Mouse (Mus musculus) forebrain, embryonic 15.5 days (tissue): Measurements from ENCODE around the gene Cacna1i. TPM values are rescaled to one million over a fixed set of nuclear protein-coding genes. Genes with fewer than 3 reads are reported as not detected.

Source experiments
- ATAC-seq: fragments of 200-750 bp; cut with Nextera tagmentation; replicated peaks from 2 replicates; pipeline ENCODE4 v1.8.0; 2017; ENCODE audit warnings: mild to moderate bottlenecking, moderate TSS enrichment, moderate library complexity
- H3K27ac ChIP-seq: fragments of 300-500 bp; sonication (generic); replicated peaks from 2 replicates; pipeline ENCODE4 v1.5.1; 2015; ENCODE audit warnings: mild to moderate bottlenecking, inconsistent platforms
- H3K27me3 ChIP-seq: fragments of 300-500 bp; sonication (generic); 2 replicates; pipeline ENCODE4 v1.6.1; 2015; ENCODE audit warnings: inconsistent platforms
- H3K36me3 ChIP-seq: fragments of 300-500 bp; sonication (generic); 2 replicates; pipeline ENCODE4 v1.6.1; 2015; ENCODE audit warnings: mild to moderate bottlenecking, inconsistent platforms
- H3K4me1 ChIP-seq: fragments of 300-500 bp; sonication (generic); 2 replicates; pipeline ENCODE4 v1.6.1; 2015; ENCODE audit warnings: inconsistent platforms
- H3K4me2 ChIP-seq: fragments of 300-500 bp; sonication (generic); replicated peaks from 2 replicates; pipeline ENCODE4 v1.6.1; 2015; ENCODE audit warnings: mild to moderate bottlenecking, inconsistent platforms
- H3K4me3 ChIP-seq: fragments of 300-500 bp; sonication (generic); 2 replicates; pipeline ENCODE4 v1.5.1; 2015; ENCODE audit warnings: mild to moderate bottlenecking, inconsistent platforms
- H3K9ac ChIP-seq: fragments of 300-500 bp; sonication (generic); replicated peaks from 2 replicates; pipeline ENCODE4 v1.6.1; 2015; ENCODE audit warnings: mild to moderate bottlenecking, inconsistent platforms
- H3K9me3 ChIP-seq: fragments of 300-500 bp; sonication (generic); 2 replicates; pipeline ENCODE4 v1.6.1; 2016; ENCODE audit warnings: inconsistent platforms
- WGBS: fragments of 180-500 bp; shearing (Covaris S2); methylation state at CpG from one replicate; pipeline ENCODE4 v1.1.7; 2015; ENCODE audit warnings: mixed read lengths; 5-methylcytosine and 5-hydroxymethylcytosine counted together
- polyA plus RNA-seq: library from polyadenylated mRNA; unstranded; fragments of >200 nt; fragmentation: Nextera tagmentation; extraction: Ambion mirVana; gene quantifications from 2 replicates; pipeline ENCODE4 v1.2.1, GENCODE M21; 2015

The Cacna1i gene
- polyA plus RNA-seq, 1 experiment from 2014 or later: 0.50 TPM

DNA sequence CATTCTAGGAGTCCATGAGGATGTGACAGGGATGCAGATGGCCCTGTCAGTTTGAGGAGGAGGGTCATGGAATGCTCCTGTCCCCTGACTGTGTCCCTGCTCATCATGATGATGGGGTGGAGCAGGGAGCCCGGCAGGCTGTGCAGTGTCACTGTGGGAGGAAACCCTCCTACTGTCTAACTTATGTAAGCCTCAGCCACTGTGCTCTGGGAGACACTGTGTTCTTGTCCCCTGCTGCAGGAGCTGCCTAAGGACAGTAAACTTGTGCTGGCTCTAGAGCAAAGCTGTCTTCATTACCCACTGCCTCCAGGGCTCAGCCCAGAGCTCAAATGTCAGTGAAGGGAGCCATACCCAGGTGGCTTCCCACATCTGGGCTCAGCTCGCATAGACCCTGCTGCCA is 131.1 kb downstream of the Cacna1i start:
- H3K36me3 ChIP-seq: no peaks in the 10 kb centered on the region

DNA sequence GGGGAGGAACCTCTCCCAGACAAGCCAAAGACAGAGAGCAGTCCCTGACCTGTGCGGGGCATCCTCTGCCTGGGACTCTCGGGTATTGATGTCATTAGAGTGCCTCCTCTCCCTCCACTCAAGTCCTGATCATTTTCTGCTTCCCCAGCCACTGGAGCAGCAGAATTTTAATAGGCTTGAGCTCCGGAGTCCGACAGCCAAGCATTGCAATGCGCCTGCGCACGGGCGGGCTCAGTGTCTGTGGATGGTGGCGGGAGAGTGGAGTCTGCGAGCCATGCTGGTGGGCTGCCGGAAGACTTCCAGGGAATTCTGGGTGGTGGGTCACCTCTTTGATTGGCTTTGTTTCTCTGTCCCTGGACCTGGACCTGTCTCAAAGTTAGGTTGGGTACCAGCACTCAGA is 143.3 kb downstream of the Cacna1i start:
- Histone ChIP-seq H3K4me1 (no peaks in the 10 kb centered on the region), H3K4me2 (no peak overlapping the region), H3K27me3 (no peaks in the 10 kb centered on the region), H3K9ac (no peak overlapping the region), H3K27ac (no peak overlapping the region), H3K4me3 (no peak overlapping the region), H3K9me3 (no peaks in the 10 kb centered on the region), H3K36me3 (no peaks in the 10 kb centered on the region)
- 63% methylated on average over 11 of the region's 11 CpGs for WGBS
- no peak for ATAC-seq

More for the DNA sequence above, 131.1 kb downstream of the Cacna1i start:
- 73% methylated on average over 2 of the region's 2 CpGs for WGBS
- ATAC-seq: no peak
- Histone ChIP-seq H3K4me2 (no peak overlapping the region), H3K27me3 (no peaks in the 10 kb centered on the region), H3K4me1 (0 out of 2 replicates have a peak, but pooled peaks cover 4% of the 10 kb centered on the region), H3K9me3 (no peaks in the 10 kb centered on the region), H3K4me3 (no peak overlapping the region), H3K27ac (no peak overlapping the region), H3K9ac (no peak overlapping the region)

DNA sequence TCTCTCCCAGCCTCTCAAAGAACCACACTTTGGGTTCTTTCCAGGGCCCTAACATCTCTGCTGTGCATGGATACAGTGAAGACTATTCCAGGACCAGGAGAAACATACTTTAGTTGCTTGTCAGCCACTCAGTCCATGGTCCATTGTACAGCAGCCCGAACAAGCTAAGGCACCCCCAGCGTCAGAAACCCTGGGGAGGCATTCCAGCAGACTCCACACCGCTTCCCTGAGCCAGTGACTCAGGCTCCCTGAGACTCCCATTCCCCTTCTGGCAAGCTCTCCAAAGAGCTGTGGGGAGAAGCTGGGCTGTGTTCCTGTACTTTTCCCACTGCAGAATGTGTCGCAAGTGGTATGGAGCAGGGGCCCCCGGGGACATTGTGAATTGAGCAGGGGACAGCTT is 149.9 kb downstream of the Cacna1i start:
- Histone ChIP-seq H3K4me1 (peaks cover 17% of the 10 kb centered on the region), H3K4me3 (no peak overlapping the region), H3K9me3 (no peaks in the 10 kb centered on the region), H3K9ac (no peak overlapping the region), H3K27me3 (no peaks in the 10 kb centered on the region), H3K27ac (no peak overlapping the region), H3K36me3 (no peaks in the 10 kb centered on the region), H3K4me2 (no peak overlapping the region)
- no peak for ATAC-seq
- WGBS: 89% methylated on average over 5 of the region's 5 CpGs

DNA sequence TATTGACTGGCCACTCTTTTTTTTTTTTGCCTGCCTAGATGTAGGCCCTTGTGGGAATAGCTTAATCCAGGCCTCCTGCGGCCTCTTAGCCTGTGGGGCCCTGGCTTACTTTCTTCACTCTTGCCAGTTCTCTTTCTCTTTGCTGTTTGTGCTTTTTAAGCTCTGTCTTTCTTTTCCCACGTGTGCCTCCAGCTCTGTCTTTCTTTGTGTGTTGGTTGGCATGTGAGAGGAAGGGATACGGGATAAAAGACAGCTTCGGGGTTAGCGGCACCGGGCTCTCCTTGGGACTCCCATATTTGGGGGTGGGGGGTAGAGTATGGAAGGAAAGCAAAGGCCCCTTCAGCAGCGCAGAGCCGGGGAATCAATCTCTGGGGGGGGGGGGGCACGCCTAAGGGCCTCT is 151.0 kb downstream of the Cacna1i start:
- Histone ChIP-seq H3K36me3 (no peaks in the 10 kb centered on the region), H3K27me3 (no peaks in the 10 kb centered on the region), H3K4me1 (peaks cover 17% of the 10 kb centered on the region), H3K4me2 (no peak overlapping the region), H3K4me3 (no peak overlapping the region), H3K9me3 (no peaks in the 10 kb centered on the region), H3K27ac (peak overlapping the region; percentile 42; the same call in 1 of the 2 replicates), H3K9ac (no peak overlapping the region)
- WGBS: 15% methylated on average over 8 of the region's 9 CpGs
- no peak for ATAC-seq

DNA sequence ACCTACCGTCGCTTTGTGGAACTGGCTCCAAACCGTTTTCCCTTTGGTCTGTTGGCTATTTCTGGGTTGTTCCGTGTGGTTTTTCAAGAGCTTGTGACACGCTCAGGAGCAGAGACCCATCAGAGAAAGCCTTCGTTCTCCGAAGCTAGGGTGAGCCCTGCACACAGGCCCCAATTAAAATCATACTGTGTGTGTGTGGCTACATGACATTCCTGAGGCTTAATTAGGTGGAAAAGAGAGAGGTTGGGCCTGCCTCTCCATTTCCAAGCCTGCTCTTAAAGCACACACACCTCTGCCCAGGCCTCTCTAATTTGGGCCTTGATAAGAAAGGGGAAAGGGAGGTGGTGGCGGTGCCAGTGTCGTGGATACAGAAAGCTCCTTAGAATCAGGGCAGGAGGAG is 151.4 kb downstream of the Cacna1i start:
- no peak overlapping the region for H3K9ac ChIP-seq
- 19% methylated on average over 9 of the region's 9 CpGs for WGBS
- no peak overlapping the region for H3K4me3 ChIP-seq
- H3K4me2 ChIP-seq: no peak overlapping the region
- H3K27ac ChIP-seq: peak overlapping the region; percentile 42; the same call in 1 of the 2 replicates
- no peaks in the 10 kb centered on the region for H3K36me3 ChIP-seq
- ATAC-seq: peak; percentile 60; the same call in 1 of the 2 replicates
- no peaks in the 10 kb centered on the region for H3K27me3 ChIP-seq
- peaks cover 17% of the 10 kb centered on the region for H3K4me1 ChIP-seq
- no peaks in the 10 kb centered on the region for H3K9me3 ChIP-seq

DNA sequence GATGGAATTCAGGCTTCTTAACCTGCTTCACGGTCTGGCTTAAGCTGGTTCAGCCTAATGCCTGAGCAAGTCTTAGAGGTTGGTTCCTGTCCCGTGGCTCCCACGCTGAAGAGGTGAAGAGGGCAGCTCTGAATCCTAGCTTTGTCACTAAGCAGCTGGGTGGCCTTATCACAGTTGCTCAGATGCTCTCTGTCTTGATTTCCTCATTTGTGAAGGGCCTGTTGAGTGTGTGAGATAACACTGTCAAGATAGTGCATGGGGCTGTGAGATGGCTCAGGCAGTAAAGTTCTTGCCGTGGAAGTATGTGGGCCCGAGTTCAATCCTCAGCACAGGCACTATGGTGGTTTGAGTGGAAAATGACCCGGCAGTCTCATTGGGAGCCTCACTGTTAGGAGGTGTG is 153.2 kb downstream of the Cacna1i start:
- Histone ChIP-seq H3K4me1 (peaks cover 17% of the 10 kb centered on the region), H3K27me3 (no peaks in the 10 kb centered on the region), H3K9me3 (no peaks in the 10 kb centered on the region), H3K9ac (no peak overlapping the region), H3K4me3 (no peak overlapping the region), H3K4me2 (no peak overlapping the region), H3K36me3 (no peaks in the 10 kb centered on the region), H3K27ac (no peak overlapping the region)
- 90% methylated on average over 6 of the region's 6 CpGs for WGBS
- no peak for ATAC-seq

DNA sequence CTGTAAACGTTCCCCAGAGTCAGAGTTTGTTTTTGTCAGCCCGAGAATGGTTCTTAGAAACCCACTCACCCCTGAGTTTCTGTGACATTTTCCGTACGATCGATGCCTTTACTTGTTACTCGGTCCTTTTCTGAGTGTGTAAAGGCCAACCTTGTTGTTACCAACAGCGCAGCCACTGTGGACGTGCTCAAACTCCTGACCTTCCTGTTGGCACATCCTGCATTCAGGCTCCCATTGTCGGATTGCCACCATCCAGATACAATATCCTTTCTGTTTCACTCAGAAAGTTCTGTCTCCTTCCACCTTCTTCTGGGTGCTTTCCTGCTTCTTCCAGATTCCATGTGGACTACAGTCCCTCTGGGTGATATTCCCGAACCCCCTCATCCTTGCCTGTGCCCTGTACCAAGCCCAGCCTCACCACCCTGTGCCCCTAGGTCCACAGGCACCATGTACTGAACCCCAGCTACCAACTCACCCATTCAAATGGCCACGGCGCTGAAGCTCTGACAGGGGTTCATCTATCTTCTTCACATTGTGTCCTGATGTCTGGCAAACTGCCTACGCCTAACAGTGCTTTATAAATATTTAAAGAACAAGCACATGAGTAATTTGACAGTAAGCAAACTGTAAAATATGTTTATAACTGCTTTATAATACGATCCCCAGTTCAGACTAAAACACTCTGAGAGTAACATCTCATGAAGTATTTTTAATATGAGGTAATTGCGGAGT is 159.1 kb downstream of the Cacna1i start:
- Histone ChIP-seq H3K4me1 (no peaks in the 10 kb centered on the region), H3K4me3 (no peak overlapping the region), H3K27ac (no peak overlapping the region), H3K4me2 (no peak overlapping the region), H3K9ac (no peak overlapping the region), H3K27me3 (no peaks in the 10 kb centered on the region), H3K9me3 (no peaks in the 10 kb centered on the region), H3K36me3 (no peaks in the 10 kb centered on the region)
- ATAC-seq: no peak
- WGBS: 85% methylated on average over 15 of the region's 15 CpGs

Other genes starting within 250 kb of the Cacna1i start
- 40.1 and 44.5 TPM in 2 replicates for gene Syngr1, start 195.9 kb upstream of the Cacna1i start, polyA plus RNA-seq
- gene Rpl3, start 195.4 kb upstream of the Cacna1i start, polyA plus RNA-seq: 641 and 670 TPM in 2 replicates
- gene Tab1, start 154.1 kb upstream of the Cacna1i start, polyA plus RNA-seq: 41.1 and 45.0 TPM in 2 replicates
- 10.3 and 10.7 TPM in 2 replicates for gene Mgat3, start 113.5 kb upstream of the Cacna1i start, polyA plus RNA-seq
- gene Mief1, start 53.2 kb upstream of the Cacna1i start, polyA plus RNA-seq: 41.0 and 41.6 TPM in 2 replicates
- gene AC140267.1, start 51.4 kb upstream of the Cacna1i start, polyA plus RNA-seq: 4.2 TPM in 1 of 2 replicates, not detected in the other
- gene Atf4, start 32.1 kb upstream of the Cacna1i start, polyA plus RNA-seq: 123 and 124 TPM in 2 replicates
- gene Rps19bp1, start 22.9 kb upstream of the Cacna1i start, polyA plus RNA-seq: 65.3 and 70.7 TPM in 2 replicates